Mouse (Mus musculus): ENCODE results near the gene Tsks. TPM values are rescaled to one million over a fixed set of nuclear protein-coding genes. Genes with fewer than 3 reads are reported as not detected.

The Tsks gene
- polyA plus RNA-seq, 1 experiment: not detected

- TF ChIP-seq TAL1 (IDR thresholded peaks at IDR 0.05; ENCODE audit: low read length) (no peak), GATA1 (IDR thresholded peaks at IDR 0.05; ENCODE audit: low read length) (no peak)
- no peak overlapping the region for H3K4me3 ChIP-seq (replicated peaks)
- H3K36me3 ChIP-seq (ENCODE audit: control insufficient read depth): no peaks in the 10 kb centered on the region
- H3K4me1 ChIP-seq (ENCODE audit: control insufficient read depth): peaks cover 36% of the 10 kb centered on the region
- peaks cover 16% of the 10 kb centered on the region for H3K27me3 ChIP-seq (ENCODE audit: control insufficient read depth)
- no peaks in the 10 kb centered on the region for H3K9me3 ChIP-seq (ENCODE audit: control insufficient read depth, low read length)
Observed at GRCm38 (mm10) chr7:44956266-44956665, 13.3 kb downstream of the Tsks start.

- Histone ChIP-seq H3K27me3 (ENCODE audit: control insufficient read depth) (peaks cover 6% of the 10 kb centered on the region), H3K4me3 (replicated peaks) (no peak overlapping the region), H3K4me1 (ENCODE audit: control insufficient read depth) (peaks cover 32% of the 10 kb centered on the region), H3K36me3 (ENCODE audit: control insufficient read depth) (no peaks in the 10 kb centered on the region), H3K9me3 (ENCODE audit: control insufficient read depth, low read length) (no peaks in the 10 kb centered on the region)
- no peak for TF ChIP-seq GATA1 (IDR thresholded peaks at IDR 0.05; ENCODE audit: low read length)
Observed at GRCm38 (mm10) chr7:44957183-44957835, 14.3 kb downstream of the Tsks start.

GRCm38 (mm10) chr7:44958208-44958607, 15.2 kb downstream of the Tsks start:
- H3K4me3 ChIP-seq (replicated peaks): no peak overlapping the region
- peaks cover 31% of the 10 kb centered on the region for H3K4me1 ChIP-seq (ENCODE audit: control insufficient read depth)
- TF ChIP-seq TAL1 (IDR thresholded peaks at IDR 0.05; ENCODE audit: low read length) (no peak), GATA1 (IDR thresholded peaks at IDR 0.05; ENCODE audit: low read length) (no peak)
- no peaks in the 10 kb centered on the region for H3K9me3 ChIP-seq (ENCODE audit: control insufficient read depth, low read length)
- no peaks in the 10 kb centered on the region for H3K36me3 ChIP-seq (ENCODE audit: control insufficient read depth)
- H3K27me3 ChIP-seq (ENCODE audit: control insufficient read depth): peaks cover 4% of the 10 kb centered on the region

DNA sequence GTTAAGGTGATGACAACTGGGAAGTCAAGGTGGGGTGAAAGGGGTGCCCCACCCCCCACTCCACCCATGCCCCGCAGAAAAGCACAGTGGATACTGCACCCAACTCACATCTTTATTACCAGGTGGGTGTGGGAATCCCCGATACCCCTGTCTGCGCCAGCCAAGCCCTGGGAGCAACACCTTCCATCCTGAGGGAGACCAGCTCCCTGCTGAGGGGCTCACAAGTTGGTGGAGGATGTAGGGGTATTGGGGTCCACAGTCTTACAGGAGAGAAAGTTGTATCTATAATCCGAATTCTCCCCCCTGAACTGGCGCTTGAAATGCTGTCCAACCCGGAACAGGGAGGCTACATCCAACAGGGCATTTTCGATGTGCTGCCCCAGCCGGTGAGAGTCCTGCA, 16.3 kb downstream of the Tsks start:
- TF ChIP-seq GATA1 (IDR thresholded peaks at IDR 0.05; ENCODE audit: low read length) (no peak), TAL1 (IDR thresholded peaks at IDR 0.05; ENCODE audit: low read length) (no peak)
- Histone ChIP-seq H3K9me3 (ENCODE audit: control insufficient read depth, low read length) (no peaks in the 10 kb centered on the region), H3K27me3 (ENCODE audit: control insufficient read depth) (no peaks in the 10 kb centered on the region; the same call in 1 of the 2 replicates)

GRCm38 (mm10) chr7:44959874-44960511, 17.0 kb downstream of the Tsks start:
- Histone ChIP-seq H3K9me3 (ENCODE audit: control insufficient read depth, low read length) (no peaks in the 10 kb centered on the region), H3K4me3 (replicated peaks) (no peak overlapping the region), H3K4me1 (ENCODE audit: control insufficient read depth) (peaks cover 26% of the 10 kb centered on the region), H3K27me3 (ENCODE audit: control insufficient read depth) (no peaks in the 10 kb centered on the region; the same call in 1 of the 2 replicates), H3K36me3 (ENCODE audit: control insufficient read depth) (no peaks in the 10 kb centered on the region)
- TF ChIP-seq GATA1 (IDR thresholded peaks at IDR 0.05; ENCODE audit: low read length) (no peak), TAL1 (IDR thresholded peaks at IDR 0.05; ENCODE audit: low read length) (no peak)

More for the DNA sequence above, 16.3 kb downstream of the Tsks start:
- Histone ChIP-seq H3K4me1 (ENCODE audit: control insufficient read depth) (peaks cover 26% of the 10 kb centered on the region), H3K4me3 (replicated peaks) (no peak overlapping the region), H3K36me3 (ENCODE audit: control insufficient read depth) (no peaks in the 10 kb centered on the region)

GRCm38 (mm10) chr7:44960512-44960910, 17.5 kb downstream of the Tsks start:
- peaks cover 26% of the 10 kb centered on the region for H3K4me1 ChIP-seq (ENCODE audit: control insufficient read depth)
- no peak overlapping the region for H3K4me3 ChIP-seq (replicated peaks)
- no peaks in the 10 kb centered on the region for H3K9me3 ChIP-seq (ENCODE audit: control insufficient read depth, low read length)
- H3K36me3 ChIP-seq (ENCODE audit: control insufficient read depth): no peaks in the 10 kb centered on the region
- TF ChIP-seq GATA1 (IDR thresholded peaks at IDR 0.05; ENCODE audit: low read length): no peak
- TF ChIP-seq TAL1 (IDR thresholded peaks at IDR 0.05; ENCODE audit: low read length): no peak
- no peaks in the 10 kb centered on the region; the same call in 1 of the 2 replicates for H3K27me3 ChIP-seq (ENCODE audit: control insufficient read depth)

GRCm38 (mm10) chr7:44962337-44962736, 19.3 kb downstream of the Tsks start:
- Histone ChIP-seq H3K36me3 (ENCODE audit: control insufficient read depth) (no peaks in the 10 kb centered on the region), H3K27me3 (ENCODE audit: control insufficient read depth) (no peaks in the 10 kb centered on the region; the same call in 1 of the 2 replicates), H3K9me3 (ENCODE audit: control insufficient read depth, low read length) (no peaks in the 10 kb centered on the region), H3K4me1 (ENCODE audit: control insufficient read depth) (peaks cover 26% of the 10 kb centered on the region), H3K4me3 (replicated peaks) (no peak overlapping the region)
- TF ChIP-seq GATA1 (IDR thresholded peaks at IDR 0.05; ENCODE audit: low read length) (no peak), TAL1 (IDR thresholded peaks at IDR 0.05; ENCODE audit: low read length) (no peak)

GRCm38 (mm10) chr7:44962831-44963230, 19.8 kb downstream of the Tsks start:
- H3K9me3 ChIP-seq (ENCODE audit: control insufficient read depth, low read length): no peaks in the 10 kb centered on the region
- peaks cover 26% of the 10 kb centered on the region for H3K4me1 ChIP-seq (ENCODE audit: control insufficient read depth)
- no peaks in the 10 kb centered on the region; the same call in 1 of the 2 replicates for H3K27me3 ChIP-seq (ENCODE audit: control insufficient read depth)
- TF ChIP-seq TAL1 (IDR thresholded peaks at IDR 0.05; ENCODE audit: low read length) (no peak), GATA1 (IDR thresholded peaks at IDR 0.05; ENCODE audit: low read length) (no peak)
- H3K4me3 ChIP-seq (replicated peaks): no peak overlapping the region
- no peaks in the 10 kb centered on the region for H3K36me3 ChIP-seq (ENCODE audit: control insufficient read depth)

DNA sequence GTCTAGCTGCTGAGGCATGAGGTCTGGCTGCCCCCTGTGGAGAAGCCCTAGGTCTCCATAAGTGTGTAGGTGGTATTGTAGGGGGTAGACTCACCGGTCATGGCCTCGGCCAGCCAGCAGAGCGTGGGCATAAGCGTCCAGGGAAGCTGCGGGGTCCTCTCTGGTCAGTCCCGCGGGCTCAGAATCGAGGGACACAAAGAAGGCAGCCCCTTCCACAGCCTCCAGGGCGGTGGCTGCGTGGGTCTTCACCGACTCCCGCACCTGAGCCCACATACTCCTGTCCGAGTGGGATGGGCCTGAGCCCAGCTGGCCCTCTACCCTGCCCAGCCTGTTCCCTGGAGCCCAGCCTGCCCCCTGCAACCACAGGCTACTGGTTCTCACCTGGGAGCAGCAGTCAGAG, 22.0 kb downstream of the Tsks start:
- no peak for TF ChIP-seq TAL1 (IDR thresholded peaks at IDR 0.05; ENCODE audit: low read length)
- TF ChIP-seq GATA1 (IDR thresholded peaks at IDR 0.05; ENCODE audit: low read length): no peak
- H3K4me3 ChIP-seq (replicated peaks): no peak overlapping the region
- H3K36me3 ChIP-seq (ENCODE audit: control insufficient read depth): no peaks in the 10 kb centered on the region
- no peaks in the 10 kb centered on the region; the same call in 1 of the 2 replicates for H3K27me3 ChIP-seq (ENCODE audit: control insufficient read depth)
- peaks cover 22% of the 10 kb centered on the region for H3K4me1 ChIP-seq (ENCODE audit: control insufficient read depth)
- H3K9me3 ChIP-seq (ENCODE audit: control insufficient read depth, low read length): no peaks in the 10 kb centered on the region
